Mouse (Mus musculus) limb, embryonic 14.5 days (tissue): ENCODE data around the gene Cox4i1. TPM values are rescaled to one million over a fixed set of nuclear protein-coding genes. Genes with fewer than 3 reads are reported as not detected.
"Not testable (repeated sequence)": the region's sequence is repeated elsewhere in the genome, so short reads cannot be mapped to it uniquely, and the experiment has no call there.

Source experiments
- ATAC-seq: fragments of 200-750 bp; cut with Nextera tagmentation; 2 replicates; pipeline ENCODE4 v1.8.0; 2017; ENCODE audit warnings: low read depth, moderate number of reproducible peaks, moderate TSS enrichment; ENCODE audit not compliant: low FRiP score
- DNase-seq: peaks from one replicate; pipeline ENCODE4 v3.0.0-alpha.2; 2015; ENCODE audit warnings: low spot score
- H3K27ac ChIP-seq: fragments of 300-500 bp; sonication (generic); replicated peaks from 2 replicates; pipeline ENCODE4 v1.5.1; 2014; ENCODE audit warnings: low read depth, mild to moderate bottlenecking, low read length, moderate library complexity, mixed read lengths
- H3K27me3 ChIP-seq: fragments of 300-500 bp; sonication (generic); 2 replicates; pipeline ENCODE4 v1.6.1; 2014; ENCODE audit warnings: low read length, mixed read lengths; ENCODE audit not compliant: control insufficient read depth, insufficient read depth
- H3K36me3 ChIP-seq: fragments of 300-500 bp; sonication (generic); 2 replicates; pipeline ENCODE4 v1.6.1; 2014; ENCODE audit warnings: mild to moderate bottlenecking, low read length, moderate library complexity, mixed read lengths; ENCODE audit not compliant: control insufficient read depth, insufficient read depth
- H3K4me1 ChIP-seq: fragments of 300-500 bp; sonication (generic); 2 replicates; pipeline ENCODE4 v1.6.1; 2014; ENCODE audit warnings: antibody characterized with exemption, low read length, mixed read lengths; ENCODE audit not compliant: control insufficient read depth, insufficient read depth
- H3K4me2 ChIP-seq: fragments of 300-500 bp; sonication (generic); replicated peaks from 2 replicates; pipeline ENCODE4 v1.6.1; 2014; ENCODE audit warnings: low read depth, mild to moderate bottlenecking, low read length, moderate library complexity; ENCODE audit not compliant: severe bottlenecking
- H3K4me3 ChIP-seq: fragments of 300-500 bp; sonication (generic); replicated peaks from 2 replicates; pipeline ENCODE4 v1.5.1; 2014; ENCODE audit warnings: low read length
- H3K9ac ChIP-seq: fragments of 300-500 bp; sonication (generic); 2 replicates; pipeline ENCODE4 v1.6.1; 2014; ENCODE audit warnings: mild to moderate bottlenecking, low read depth, low read length, moderate library complexity; ENCODE audit not compliant: severe bottlenecking
- H3K9me3 ChIP-seq: fragments of 300-500 bp; sonication (generic); 2 replicates; pipeline ENCODE4 v1.6.1; 2016; ENCODE audit warnings: low read length; ENCODE audit not compliant: control insufficient read depth
- POLR2A ChIP-seq: fragments of 200-500 bp; IDR thresholded peaks from 2 replicates; pipeline ENCODE4 v1.8.0; 2012; ENCODE audit warnings: inconsistent platforms, mild to moderate bottlenecking, moderate library complexity, borderline replicate concordance; ENCODE audit not compliant: insufficient read depth, insufficient read length; ENCODE audit errors: extremely low read depth
- WGBS: fragments of 180-500 bp; shearing (Covaris S2); extraction: QIAGEN DNeasy Blood & Tissue Kit; methylation state at CpG from one replicate; pipeline ENCODE4 v1.1.7; 2014; 5-methylcytosine and 5-hydroxymethylcytosine counted together
- polyA plus RNA-seq, 2 experiments: library from polyadenylated mRNA; depleted of rRNA in 1 of 2; stranded (reverse) in 1 of 2; unstranded in 1 of 2; fragments of >200 nt; fragmentation: Nextera tagmentation in 1 of 2; extraction: Ambion mirVana in 1 of 2; gene quantifications; 2 replicates each; pipeline versions ENCODE4 v1.2.1 to v1.2.3; 2012 to 2014

Gene Cox4i1
- polyA plus RNA-seq, 2 experiments, result 964 to 1,017 TPM

- TF ChIP-seq POLR2A, result no peak
Observed at GRCm38 (mm10) chr8:120673298-120673697, 5.3 kb downstream of the Cox4i1 start.

GRCm38 (mm10) chr8:120675718-120676117 lies 7.7 kb downstream of the Cox4i1 start:
- peaks cover 43% of the 10 kb centered on the region for H3K36me3 ChIP-seq
- H3K9ac ChIP-seq, result no peak overlapping the region
- H3K4me3 ChIP-seq, result no peak overlapping the region
- 76% methylated on average over 8 of the region's 8 CpGs for WGBS
- no peaks in the 10 kb centered on the region for H3K4me1 ChIP-seq
- no peak for ATAC-seq
- H3K27me3 ChIP-seq, result no peaks in the 10 kb centered on the region
- no peak overlapping the region for H3K27ac ChIP-seq
- H3K9me3 ChIP-seq, result no peaks in the 10 kb centered on the region
- no peak for DNase-seq
- H3K4me2 ChIP-seq, result no peak overlapping the region
- no peak for TF ChIP-seq POLR2A

More at GRCm38 (mm10) chr8:120673298-120673697, 5.3 kb downstream of the Cox4i1 start:
- H3K4me2 ChIP-seq, result no peak overlapping the region
- no peaks in the 10 kb centered on the region for H3K9me3 ChIP-seq
- no peak for ATAC-seq
- no peak for DNase-seq
- no peak overlapping the region for H3K4me3 ChIP-seq
- peaks cover 5% of the 10 kb centered on the region; the same call in 1 of the 2 replicates for H3K4me1 ChIP-seq
- peaks cover 54% of the 10 kb centered on the region for H3K36me3 ChIP-seq
- WGBS, result 96% methylated on average over 7 of the region's 7 CpGs
- no peak overlapping the region for H3K9ac ChIP-seq
- no peak overlapping the region for H3K27ac ChIP-seq
- no peaks in the 10 kb centered on the region for H3K27me3 ChIP-seq

- Histone ChIP-seq H3K4me3 (no peak overlapping the region), H3K9me3 (no peaks in the 10 kb centered on the region), H3K27me3 (no peaks in the 10 kb centered on the region), H3K4me2 (no peak overlapping the region), H3K36me3 (peaks cover 17% of the 10 kb centered on the region), H3K4me1 (no peaks in the 10 kb centered on the region), H3K27ac (no peak overlapping the region), H3K9ac (no peak overlapping the region)
- no peak for TF ChIP-seq POLR2A
- WGBS, result 11% methylated on average over 10 of the region's 10 CpGs
- peak; percentile 91 for DNase-seq
- ATAC-seq, result peak; percentile 39; the same call in 1 of the 2 replicates
Observed at GRCm38 (mm10) chr8:120678447-120678846, 10.4 kb downstream of the Cox4i1 start.

GRCm38 (mm10) chr8:120679629-120680387 lies 11.8 kb downstream of the Cox4i1 start:
- 56% methylated on average over 11 of the region's 11 CpGs for WGBS
- Histone ChIP-seq H3K4me1 (no peaks in the 10 kb centered on the region), H3K9me3 (no peaks in the 10 kb centered on the region), H3K36me3 (peaks cover 8% of the 10 kb centered on the region), H3K9ac (no peak overlapping the region), H3K4me2 (no peak overlapping the region), H3K4me3 (no peak overlapping the region), H3K27ac (no peak overlapping the region), H3K27me3 (no peaks in the 10 kb centered on the region)
- TF ChIP-seq POLR2A, result no peak
- ATAC-seq (no peak), DNase-seq (no peak)

GRCm38 (mm10) chr8:120680405-120680804 lies 12.4 kb downstream of the Cox4i1 start:
- not testable (repeated sequence) for H3K9me3 ChIP-seq, H3K27me3 ChIP-seq, H3K27ac ChIP-seq, H3K4me3 ChIP-seq, H3K9ac ChIP-seq, H3K4me1 ChIP-seq, H3K36me3 ChIP-seq, H3K4me2 ChIP-seq, ATAC-seq
- 62% methylated on average over 7 of the region's 7 CpGs for WGBS
- peak; percentile 39 for DNase-seq
